In the genomic region with DNA sequence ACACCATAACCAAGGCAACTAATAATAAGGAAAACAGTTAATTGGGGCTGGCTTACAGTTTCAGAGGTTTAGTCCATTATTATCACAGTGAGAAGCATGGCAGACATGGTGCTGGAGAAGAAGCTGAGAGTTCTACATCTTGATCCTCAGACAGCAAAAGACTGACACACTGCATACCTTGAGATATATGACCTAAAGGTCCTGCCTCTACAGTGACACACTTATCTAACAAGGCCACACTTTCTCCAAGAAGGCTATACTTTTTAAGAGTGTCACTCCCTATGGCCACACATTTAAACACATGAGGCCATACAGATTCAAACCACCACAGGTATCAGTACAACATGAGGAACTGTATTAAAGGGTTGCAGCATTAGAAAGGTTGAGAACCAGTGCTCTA, we compare ENCODE assay signal across 21 mouse cellular contexts.
"Had no signal": no experiment of that assay in that cellular context is flagged by ENCODE, and none has a peak within 500 bp of the region (broad histone marks: within the 10 kb centered on the region; RNA-seq: fewer than 3 reads in every experiment).

No protein-coding gene starts in this region.

- H3K36me3 ChIP-seq: limb, embryonic 10.5 days; limb, embryonic 13.5 days; lung, embryonic 15.5 days; midbrain, embryonic 12.5 days; midbrain, embryonic 15.5 days; neural tube, embryonic 12.5 days; neural tube, embryonic 15.5 days had no signal

- H3K4me1 ChIP-seq: limb, embryonic 10.5 days; lung, embryonic 15.5 days; midbrain, embryonic 12.5 days; midbrain, embryonic 15.5 days; neural tube, embryonic 12.5 days; neural tube, embryonic 15.5 days had no signal

- H3K9ac ChIP-seq: limb, embryonic 13.5 days; lung, embryonic 15.5 days; midbrain, embryonic 12.5 days; midbrain, embryonic 15.5 days; neural tube, embryonic 12.5 days; neural tube, embryonic 15.5 days had no signal

- H3K27ac ChIP-seq: kidney, postnatal 0 days; layer of hippocampus, adult 2 months; limb, embryonic 10.5 days; limb, embryonic 13.5 days; lung, embryonic 15.5 days; midbrain, embryonic 12.5 days; midbrain, embryonic 15.5 days; neural tube, embryonic 12.5 days; neural tube, embryonic 15.5 days; stomach, postnatal 0 days had no signal

- H3K9me3 ChIP-seq: limb, embryonic 10.5 days; limb, embryonic 13.5 days; lung, embryonic 15.5 days; midbrain, embryonic 12.5 days; midbrain, embryonic 15.5 days; neural tube, embryonic 12.5 days; neural tube, embryonic 15.5 days had no signal

- H3K4me3 ChIP-seq: layer of hippocampus, adult 2 months; limb, embryonic 10.5 days; limb, embryonic 13.5 days; lung, embryonic 15.5 days; midbrain, embryonic 12.5 days; midbrain, embryonic 15.5 days; neural tube, embryonic 12.5 days; neural tube, embryonic 15.5 days had no signal

- ATAC-seq: inflammation-experienced regulatory T-cells, adult 6 months; intestine, postnatal 0 days; midbrain, embryonic 15.5 days had no signal

- H3K4me2 ChIP-seq: limb, embryonic 13.5 days; lung, embryonic 15.5 days; midbrain, embryonic 12.5 days; midbrain, embryonic 15.5 days; neural tube, embryonic 12.5 days; neural tube, embryonic 15.5 days had no signal

- H3K27me3 ChIP-seq: limb, embryonic 13.5 days; lung, embryonic 15.5 days; midbrain, embryonic 12.5 days; midbrain, embryonic 15.5 days; neural tube, embryonic 12.5 days; neural tube, embryonic 15.5 days had no signal

- DNase-seq: kidney, adult 2 months; kidney, postnatal 25 days; layer of hippocampus, adult 9-11 months; lung, postnatal 14 days; lung, postnatal 4 days; right cerebral cortex, adult 18-20 months; right cerebral cortex, postnatal 14 days; right cerebral cortex, postnatal 4 days; thymus, postnatal 25 days had no signal
